Mouse (Mus musculus): ENCODE measurements around the gene Adad1. TPM values are rescaled to one million over a fixed set of nuclear protein-coding genes. Genes with fewer than 3 reads are reported as not detected.

The Adad1 gene
- total and polyA plus RNA-seq, 3 experiments = not detected

- DNase-seq = no peak
These were observed 106.0 kb downstream of the Adad1 start for GRCm38 (mm10) chr3:37169283-37169682.

Other genes with a start within 250 kb of the Adad1 start
- gene 4932438A13Rik, start 200.4 kb upstream of the Adad1 start, total RNA-seq (2021) = 10 to 100 TPM; 34.7 to 46.0 TPM
- gene 4932438A13Rik, start 200.4 kb upstream of the Adad1 start, polyA plus RNA-seq (2012; rRNA removed) = 3.1 and 3.2 TPM in 2 replicates
- not detected for gene Il2, start 62.4 kb downstream of the Adad1 start, total RNA-seq (2021)
- not detected in 2 replicates for gene Il2, start 62.4 kb downstream of the Adad1 start, polyA plus RNA-seq (2012; rRNA removed)
- gene Il21, start 169.1 kb downstream of the Adad1 start, total RNA-seq (2021) = not detected
- gene Il21, start 169.1 kb downstream of the Adad1 start, polyA plus RNA-seq (2012; rRNA removed) = not detected in 2 replicates
- 1 to 10 TPM; 3.9 to 5.1 TPM for gene Bbs12, start 249.0 kb downstream of the Adad1 start, total RNA-seq (2021)
- 0.35 and 0.52 TPM in 2 replicates for gene Bbs12, start 249.0 kb downstream of the Adad1 start, polyA plus RNA-seq (2012; rRNA removed)
- gene Cetn4, start 249.2 kb downstream of the Adad1 start, total RNA-seq (2021) = 1 to 10 TPM; 5.0 to 6.8 TPM
- gene Cetn4, start 249.2 kb downstream of the Adad1 start, polyA plus RNA-seq (2012; rRNA removed) = 0.19 TPM in 1 of 2 replicates, not detected in the other

Data from adrenal gland, adult 2 months (tissue).